Mouse (Mus musculus) forebrain, embryonic 15.5 days (tissue): Measurements from ENCODE around the gene Dnajc22. TPM values are rescaled to one million over a fixed set of nuclear protein-coding genes. Genes with fewer than 3 reads are reported as not detected.

Source experiments
- ATAC-seq: fragments of 200-750 bp; cut with Nextera tagmentation; replicated peaks from 2 replicates; pipeline ENCODE4 v1.8.0; 2017; ENCODE audit warnings: mild to moderate bottlenecking, moderate TSS enrichment, moderate library complexity
- H3K27ac ChIP-seq: fragments of 300-500 bp; sonication (generic); replicated peaks from 2 replicates; pipeline ENCODE4 v1.5.1; 2015; ENCODE audit warnings: mild to moderate bottlenecking, inconsistent platforms
- H3K27me3 ChIP-seq: fragments of 300-500 bp; sonication (generic); 2 replicates; pipeline ENCODE4 v1.6.1; 2015; ENCODE audit warnings: inconsistent platforms
- H3K36me3 ChIP-seq: fragments of 300-500 bp; sonication (generic); 2 replicates; pipeline ENCODE4 v1.6.1; 2015; ENCODE audit warnings: mild to moderate bottlenecking, inconsistent platforms
- H3K4me1 ChIP-seq: fragments of 300-500 bp; sonication (generic); 2 replicates; pipeline ENCODE4 v1.6.1; 2015; ENCODE audit warnings: inconsistent platforms
- H3K4me2 ChIP-seq: fragments of 300-500 bp; sonication (generic); replicated peaks from 2 replicates; pipeline ENCODE4 v1.6.1; 2015; ENCODE audit warnings: mild to moderate bottlenecking, inconsistent platforms
- H3K4me3 ChIP-seq: fragments of 300-500 bp; sonication (generic); 2 replicates; pipeline ENCODE4 v1.5.1; 2015; ENCODE audit warnings: mild to moderate bottlenecking, inconsistent platforms
- H3K9ac ChIP-seq: fragments of 300-500 bp; sonication (generic); replicated peaks from 2 replicates; pipeline ENCODE4 v1.6.1; 2015; ENCODE audit warnings: mild to moderate bottlenecking, inconsistent platforms
- H3K9me3 ChIP-seq: fragments of 300-500 bp; sonication (generic); 2 replicates; pipeline ENCODE4 v1.6.1; 2016; ENCODE audit warnings: inconsistent platforms
- WGBS: fragments of 180-500 bp; shearing (Covaris S2); methylation state at CpG from one replicate; pipeline ENCODE4 v1.1.7; 2015; ENCODE audit warnings: mixed read lengths; 5-methylcytosine and 5-hydroxymethylcytosine counted together
- polyA plus RNA-seq: library from polyadenylated mRNA; unstranded; fragments of >200 nt; fragmentation: Nextera tagmentation; extraction: Ambion mirVana; gene quantifications from 2 replicates; pipeline ENCODE4 v1.2.1, GENCODE M21; 2015

Gene Dnajc22
- polyA plus RNA-seq, 1 experiment from 2014 or later: 0.53 TPM

DNA sequence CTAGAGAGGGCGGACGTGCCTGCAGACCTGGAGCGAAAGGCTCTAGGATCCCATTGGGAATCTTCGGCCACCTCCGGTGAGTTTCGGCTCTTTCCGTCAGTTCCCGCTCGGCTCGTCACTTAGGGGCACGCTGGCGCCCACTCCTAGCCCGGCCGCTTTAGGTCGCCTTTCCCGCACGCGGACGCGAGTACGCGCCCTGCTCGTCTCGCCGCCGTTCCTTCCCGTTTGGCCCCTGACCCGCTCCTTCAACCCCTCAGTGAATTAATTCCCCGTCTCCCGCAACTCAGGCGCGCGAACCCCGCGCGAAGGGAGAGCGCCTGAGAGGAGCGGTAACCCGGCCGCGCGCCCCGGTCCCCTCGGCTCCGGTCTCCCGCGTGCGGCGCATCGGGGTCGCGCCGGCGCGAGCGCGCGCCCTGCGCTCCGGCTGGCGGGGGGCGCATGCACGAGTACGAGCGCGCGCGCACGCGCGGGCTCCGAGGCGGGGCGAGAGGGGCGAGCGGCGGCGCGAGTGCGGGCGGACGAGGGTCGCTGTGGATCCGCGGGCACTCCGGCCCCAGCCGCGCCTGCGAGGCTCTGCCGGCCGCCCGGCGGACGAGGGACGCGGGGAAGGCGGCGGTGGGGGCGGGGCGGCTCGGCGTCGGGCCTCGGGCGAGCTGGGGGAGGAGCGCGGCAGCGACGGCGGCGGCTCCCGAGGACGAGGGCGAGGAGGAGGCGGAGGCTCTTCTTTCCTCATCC, 33.3 kb downstream of the Dnajc22 start:
- whole genome bisulfite sequencing: under 1% methylated on average over 115 of the region's 115 CpGs
- peak overlapping the region; percentile 92 for H3K4me3 ChIP-seq
- peaks cover 38% of the 10 kb centered on the region for H3K4me1 ChIP-seq
- no peaks in the 10 kb centered on the region for H3K27me3 ChIP-seq
- no peaks in the 10 kb centered on the region for H3K9me3 ChIP-seq
- H3K36me3 ChIP-seq: no peaks in the 10 kb centered on the region
- ATAC-seq: peak; percentile 93
- H3K9ac ChIP-seq: peak overlapping the region; percentile 84
- peak overlapping the region; percentile 98 for H3K27ac ChIP-seq
- peak overlapping the region; percentile 74 for H3K4me2 ChIP-seq

DNA sequence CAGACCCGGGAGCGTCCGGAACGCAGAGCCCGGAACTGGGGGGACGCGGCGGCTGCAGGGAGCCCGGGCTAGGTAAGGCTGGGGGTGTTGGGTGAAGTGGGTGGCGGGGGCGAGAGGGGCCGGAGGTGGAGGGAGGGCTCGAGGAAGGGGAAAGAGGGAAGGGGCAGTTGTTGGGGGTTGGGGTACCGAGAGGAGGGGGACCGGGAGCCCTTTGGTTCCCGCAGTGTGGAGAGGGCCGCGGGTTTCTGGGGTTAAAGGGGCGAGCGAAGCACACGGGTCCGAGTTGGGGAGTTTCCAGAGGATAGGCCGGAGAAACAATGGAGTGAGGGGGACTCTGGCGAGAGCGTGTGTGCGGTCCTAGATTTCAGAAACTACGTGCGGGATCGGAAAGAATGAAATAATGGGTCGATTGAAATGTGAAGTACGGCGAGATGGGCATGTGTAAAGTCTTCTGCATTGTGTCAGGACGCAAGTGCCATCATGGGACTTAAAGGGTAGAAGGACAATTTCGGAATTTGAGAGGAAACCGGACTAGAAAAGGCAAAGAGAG, 33.9 kb downstream of the Dnajc22 start:
- Histone ChIP-seq H3K4me2 (peak overlapping the region; percentile 74), H3K4me3 (peak overlapping the region; percentile 92), H3K27me3 (no peaks in the 10 kb centered on the region), H3K4me1 (peaks cover 38% of the 10 kb centered on the region), H3K9me3 (no peaks in the 10 kb centered on the region), H3K27ac (peak overlapping the region; percentile 98), H3K36me3 (no peaks in the 10 kb centered on the region), H3K9ac (peak overlapping the region; percentile 84)
- WGBS: under 1% methylated on average over 33 of the region's 35 CpGs
- peak; percentile 33; the same call in 1 of the 2 replicates for ATAC-seq

DNA sequence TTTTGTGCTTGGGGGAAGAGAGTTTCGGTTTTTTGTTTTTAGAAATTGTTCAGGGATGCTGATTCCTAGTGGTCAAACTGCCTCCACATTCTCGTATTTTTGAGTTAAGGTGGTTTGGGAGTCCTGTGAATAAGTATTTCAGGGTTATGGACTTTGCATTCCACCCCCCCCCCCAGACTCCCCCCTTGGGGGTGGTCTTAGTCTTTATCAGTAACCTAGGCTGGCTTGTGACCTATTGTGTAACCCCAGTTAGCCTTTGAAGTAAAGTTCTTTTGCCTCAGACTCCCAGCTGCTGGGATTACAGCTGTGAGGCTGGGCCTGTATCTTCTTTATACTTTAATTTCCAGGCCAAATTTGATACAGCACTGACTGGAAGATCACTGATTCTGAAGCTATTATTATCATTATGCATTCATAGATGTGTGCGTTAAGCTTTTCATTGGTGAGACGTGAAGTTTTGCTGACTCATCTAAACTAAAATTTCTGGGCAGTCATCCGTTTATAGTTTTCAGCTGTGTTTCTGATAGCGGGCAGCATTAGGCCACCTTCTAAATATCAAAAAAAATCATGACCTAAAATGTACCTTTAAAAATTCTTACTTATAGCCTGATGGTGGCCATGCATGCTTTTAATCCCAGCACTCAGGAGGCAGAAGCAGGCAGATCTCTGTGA, 35.0 kb downstream of the Dnajc22 start:
- Histone ChIP-seq H3K27ac (no peak overlapping the region), H3K27me3 (no peaks in the 10 kb centered on the region), H3K4me2 (peak overlapping the region; percentile 74), H3K36me3 (no peaks in the 10 kb centered on the region), H3K9me3 (no peaks in the 10 kb centered on the region), H3K4me3 (peak overlapping the region; percentile 92), H3K9ac (peak overlapping the region; percentile 84; the same call in 1 of the 2 replicates), H3K4me1 (peaks cover 38% of the 10 kb centered on the region)
- 62% methylated on average over 6 of the region's 6 CpGs for WGBS
- ATAC-seq: no peak

DNA sequence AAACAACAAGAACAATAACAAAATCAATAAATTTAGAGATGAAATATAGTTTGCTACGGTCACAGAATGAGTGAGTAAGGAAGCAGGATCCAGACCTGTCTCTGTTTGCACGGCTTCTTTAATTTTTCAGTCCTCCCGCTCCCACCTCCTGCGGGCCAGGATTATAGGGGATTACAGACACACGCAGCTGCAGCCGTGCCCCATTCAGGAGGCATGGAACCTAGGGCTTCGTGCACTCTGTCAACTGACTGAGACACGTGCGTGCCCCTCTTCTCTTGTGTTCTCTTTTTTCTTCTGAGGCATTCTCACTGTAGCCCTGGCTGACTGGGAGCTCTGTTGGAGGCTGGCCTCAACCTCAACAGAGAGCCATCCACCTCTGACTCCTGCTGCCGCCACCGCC, 36.5 kb downstream of the Dnajc22 start:
- WGBS: 29% methylated on average over 11 of the region's 11 CpGs
- H3K9ac ChIP-seq: no peak overlapping the region; the same call in 1 of the 2 replicates
- no peaks in the 10 kb centered on the region for H3K9me3 ChIP-seq
- H3K36me3 ChIP-seq: no peaks in the 10 kb centered on the region
- no peaks in the 10 kb centered on the region for H3K27me3 ChIP-seq
- no peak for ATAC-seq
- H3K4me3 ChIP-seq: no peak overlapping the region
- H3K4me2 ChIP-seq: no peak overlapping the region
- no peak overlapping the region for H3K27ac ChIP-seq
- H3K4me1 ChIP-seq: peaks cover 41% of the 10 kb centered on the region

DNA sequence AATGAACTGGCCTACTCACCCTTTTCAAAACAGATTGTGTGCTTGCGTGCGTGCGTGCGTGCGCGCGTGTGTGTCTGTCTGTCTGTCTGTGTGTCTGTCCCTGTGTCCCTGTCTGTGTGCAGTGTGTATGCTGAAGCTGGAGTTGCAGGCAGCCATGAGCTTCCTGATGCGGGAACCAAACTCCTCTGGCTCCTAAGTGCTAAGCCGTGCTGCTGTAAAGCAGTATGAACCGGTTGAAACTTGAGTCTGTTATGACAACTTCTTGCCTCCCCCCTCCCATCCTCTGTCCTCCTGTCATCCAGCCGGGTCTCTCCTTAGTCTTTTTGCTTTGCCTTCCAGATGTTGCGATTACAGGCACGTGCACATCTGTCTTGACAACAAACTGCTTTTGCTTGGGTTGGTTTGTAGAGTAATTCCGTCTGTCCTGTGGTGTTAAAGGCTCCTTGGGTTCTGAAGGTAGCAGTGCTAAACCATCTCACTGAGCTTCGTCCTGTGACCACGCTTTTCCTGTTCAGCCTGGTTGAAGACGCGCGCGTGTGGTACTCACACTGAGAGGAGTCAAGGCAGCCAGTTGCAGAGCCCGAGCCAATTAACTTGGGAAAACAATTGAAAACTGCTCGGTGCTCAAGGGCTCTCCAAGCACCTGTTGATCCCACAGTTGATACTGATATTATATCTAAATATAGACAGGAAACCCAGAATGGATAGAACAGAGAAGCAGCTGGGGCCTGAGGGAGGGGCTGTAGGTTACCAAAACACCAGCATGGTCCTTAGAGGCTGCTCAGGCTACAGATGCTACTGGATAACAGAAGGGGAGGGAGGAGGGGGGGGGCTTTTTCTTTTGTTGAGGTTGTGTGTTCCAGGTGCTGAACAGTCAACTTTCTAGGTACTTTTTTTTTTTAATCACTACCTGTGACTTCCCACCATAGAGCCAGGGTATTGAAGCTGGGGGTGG, 37.3 kb downstream of the Dnajc22 start:
- Histone ChIP-seq H3K27me3 (no peaks in the 10 kb centered on the region), H3K4me2 (no peak overlapping the region), H3K9me3 (no peaks in the 10 kb centered on the region), H3K4me1 (peaks cover 40% of the 10 kb centered on the region), H3K36me3 (no peaks in the 10 kb centered on the region), H3K27ac (no peak overlapping the region), H3K4me3 (no peak overlapping the region), H3K9ac (no peak overlapping the region; the same call in 1 of the 2 replicates)
- ATAC-seq: no peak
- 56% methylated on average over 22 of the region's 22 CpGs for WGBS

DNA sequence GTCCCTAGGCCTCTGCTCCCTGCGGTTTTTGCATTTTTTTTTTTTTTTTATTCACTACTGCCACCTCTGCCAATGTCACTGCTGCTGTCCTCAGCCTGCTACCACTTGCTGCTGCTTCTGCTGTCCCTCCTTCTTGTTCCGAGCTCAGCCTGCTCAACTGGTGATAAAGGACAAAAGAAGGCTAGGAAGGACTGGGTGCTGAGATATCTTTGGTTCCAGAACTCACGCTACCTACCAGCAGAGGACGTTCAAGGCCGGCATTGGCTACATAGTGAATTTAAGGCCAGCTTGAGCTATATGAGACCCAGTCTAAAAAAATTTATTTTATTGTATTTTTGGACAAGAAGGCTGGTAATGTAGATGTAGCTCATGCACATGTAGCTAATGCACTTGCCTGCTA, 45.4 kb downstream of the Dnajc22 start:
- Histone ChIP-seq H3K27me3 (no peaks in the 10 kb centered on the region), H3K36me3 (peaks cover 6% of the 10 kb centered on the region; the same call in 1 of the 2 replicates), H3K27ac (no peak overlapping the region), H3K9me3 (no peaks in the 10 kb centered on the region), H3K4me2 (no peak overlapping the region), H3K9ac (no peak overlapping the region), H3K4me1 (0 out of 2 replicates have a peak, but pooled peaks cover under 1% of the 10 kb centered on the region), H3K4me3 (no peak overlapping the region)
- WGBS: 91% methylated on average over 5 of the region's 5 CpGs
- no peak for ATAC-seq

DNA sequence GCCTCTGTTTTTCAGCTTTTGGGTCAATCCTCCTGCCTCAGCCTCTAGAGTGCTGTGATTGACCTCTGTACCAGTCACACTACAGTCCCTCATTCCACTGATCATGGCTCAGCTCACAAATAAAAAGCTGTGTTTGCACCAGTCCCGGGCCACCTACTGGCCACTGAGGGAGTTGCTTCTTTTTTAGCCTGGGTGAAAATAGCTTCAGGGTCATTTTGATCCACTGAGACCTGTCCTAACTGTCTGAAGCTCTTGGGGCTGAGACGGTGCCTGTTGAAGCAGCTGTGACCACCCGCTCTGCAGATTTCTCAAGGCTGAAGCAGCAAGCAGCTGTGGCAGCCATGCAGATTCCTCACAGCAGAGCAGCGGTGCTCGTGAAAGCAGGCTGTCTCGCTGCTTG, 46.7 kb downstream of the Dnajc22 start:
- H3K4me1 ChIP-seq: no peaks in the 10 kb centered on the region
- H3K36me3 ChIP-seq: peaks cover 6% of the 10 kb centered on the region; the same call in 1 of the 2 replicates
- H3K9ac ChIP-seq: no peak overlapping the region
- WGBS: 69% methylated on average over 6 of the region's 6 CpGs
- H3K4me2 ChIP-seq: no peak overlapping the region
- H3K9me3 ChIP-seq: no peaks in the 10 kb centered on the region
- no peak overlapping the region for H3K4me3 ChIP-seq
- peak overlapping the region; percentile 58 for H3K27ac ChIP-seq
- ATAC-seq: no peak
- H3K27me3 ChIP-seq: no peaks in the 10 kb centered on the region

DNA sequence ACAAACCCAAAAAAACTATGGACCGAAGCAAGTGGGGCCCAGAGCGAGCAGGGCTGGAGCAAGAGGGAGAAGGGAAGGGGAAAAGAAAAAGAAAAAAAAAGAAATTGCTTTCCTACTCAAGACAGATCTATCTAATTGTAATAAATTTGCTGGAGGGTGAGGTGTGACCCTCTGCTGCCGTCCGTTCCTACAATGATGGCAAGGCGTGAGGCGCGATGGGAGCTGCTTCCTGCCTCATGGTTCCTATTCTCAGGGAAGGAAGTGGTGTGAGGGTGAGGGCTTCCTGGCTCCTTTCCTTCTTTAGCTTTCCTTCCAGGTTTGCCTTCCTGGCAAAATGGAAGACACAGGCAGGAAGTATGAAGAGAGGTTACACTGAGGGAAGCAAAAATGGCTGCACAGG, 57.5 kb downstream of the Dnajc22 start:
- Histone ChIP-seq H3K4me1 (no peaks in the 10 kb centered on the region), H3K4me2 (no peak overlapping the region), H3K9ac (no peak overlapping the region), H3K36me3 (peaks cover 27% of the 10 kb centered on the region), H3K9me3 (no peaks in the 10 kb centered on the region), H3K4me3 (no peak overlapping the region), H3K27ac (no peak overlapping the region), H3K27me3 (no peaks in the 10 kb centered on the region)
- WGBS: 91% methylated on average over 7 of the region's 7 CpGs
- ATAC-seq: no peak

DNA sequence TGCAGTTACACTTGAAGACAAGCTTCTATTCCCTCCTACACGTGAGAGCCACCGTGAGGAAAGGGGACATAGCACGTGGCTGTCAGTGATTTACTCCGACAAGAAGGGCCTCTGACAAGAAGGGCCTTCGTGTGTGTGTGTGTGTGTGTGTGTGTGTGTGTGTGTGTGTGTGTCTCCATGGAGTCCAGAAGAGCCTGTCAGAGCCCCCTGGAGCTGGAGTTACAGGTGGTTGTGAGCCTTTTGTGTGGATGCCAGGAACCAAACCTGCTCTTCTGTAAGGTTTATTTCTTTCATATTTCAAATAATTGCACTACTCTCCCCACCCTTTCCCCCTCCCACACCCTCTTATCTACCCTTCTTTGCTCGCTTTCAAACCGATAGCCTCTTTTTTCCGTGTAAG, 58.4 kb downstream of the Dnajc22 start:
- Histone ChIP-seq H3K27ac (no peak overlapping the region), H3K4me1 (no peaks in the 10 kb centered on the region), H3K4me2 (no peak overlapping the region), H3K9ac (no peak overlapping the region), H3K9me3 (no peaks in the 10 kb centered on the region), H3K36me3 (peaks cover 19% of the 10 kb centered on the region; the same call in 1 of the 2 replicates), H3K4me3 (no peak overlapping the region), H3K27me3 (no peaks in the 10 kb centered on the region)
- WGBS: 81% methylated on average over 8 of the region's 8 CpGs
- ATAC-seq: no peak

DNA sequence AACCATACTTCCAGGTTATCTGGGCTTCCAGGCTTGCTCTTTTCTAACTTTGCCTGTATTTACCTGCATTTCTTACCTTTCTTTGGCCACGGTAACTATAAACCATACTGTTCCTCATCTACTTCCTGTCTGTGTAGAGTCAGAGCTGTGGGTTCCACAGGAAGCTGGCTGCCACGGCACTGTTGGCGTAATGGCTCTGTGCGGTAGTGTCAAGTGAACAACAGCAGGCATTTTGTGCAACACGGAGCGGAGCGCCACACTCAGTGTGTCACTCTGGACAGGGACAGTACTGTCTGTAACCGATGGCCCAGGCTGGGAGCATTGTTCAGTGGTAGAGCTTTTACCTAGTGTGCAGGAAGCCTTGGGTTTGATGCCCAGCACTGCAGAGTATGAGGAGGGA, 60.5 kb downstream of the Dnajc22 start:
- H3K4me1 ChIP-seq: no peaks in the 10 kb centered on the region
- H3K9me3 ChIP-seq: no peaks in the 10 kb centered on the region
- no peak overlapping the region for H3K9ac ChIP-seq
- H3K36me3 ChIP-seq: peaks cover 10% of the 10 kb centered on the region; the same call in 1 of the 2 replicates
- WGBS: 96% methylated on average over 8 of the region's 8 CpGs
- H3K27me3 ChIP-seq: no peaks in the 10 kb centered on the region
- no peak for ATAC-seq
- no peak overlapping the region for H3K4me2 ChIP-seq
- no peak overlapping the region for H3K4me3 ChIP-seq
- H3K27ac ChIP-seq: no peak overlapping the region
